Mouse (Mus musculus) limb, embryonic 12.5 days (tissue): ENCODE measurements at regions not wholly inside any gene's neighbourhood (a gene's known extent, or its start where the extent isn't known, plus 50 kb on each side); places are given as distances from the start of the nearest gene placed in this dataset.

Source experiments
- ATAC-seq: fragments of 200-750 bp; cut with Nextera tagmentation; 2 replicates; pipeline ENCODE4 v1.8.0; 2017; ENCODE audit warnings: low read depth, moderate TSS enrichment; ENCODE audit not compliant: insufficient number of reproducible peaks, insufficient read depth, low FRiP score, low TSS enrichment
- H3K27ac ChIP-seq: fragments of 300-500 bp; sonication (generic); 2 replicates; pipeline ENCODE4 v1.5.1; 2016; ENCODE audit warnings: mild to moderate bottlenecking, moderate library complexity
- H3K27me3 ChIP-seq: fragments of 300-500 bp; sonication (generic); 2 replicates; pipeline ENCODE4 v1.6.1; 2016; ENCODE audit warnings: mild to moderate bottlenecking, moderate library complexity
- H3K36me3 ChIP-seq: fragments of 300-500 bp; sonication (generic); 2 replicates; pipeline ENCODE4 v1.6.1; 2016; ENCODE audit warnings: mild to moderate bottlenecking, moderate library complexity
- H3K4me1 ChIP-seq: fragments of 300-500 bp; sonication (generic); replicated peaks from 2 replicates; pipeline ENCODE4 v1.6.1; 2016
- H3K4me2 ChIP-seq: fragments of 300-500 bp; sonication (generic); 2 replicates; pipeline ENCODE4 v1.6.1; 2016; ENCODE audit warnings: mild to moderate bottlenecking, moderate library complexity
- H3K4me3 ChIP-seq: fragments of 300-500 bp; sonication (generic); replicated peaks from 2 replicates; pipeline ENCODE4 v1.5.1; 2016; ENCODE audit warnings: mild to moderate bottlenecking
- H3K9ac ChIP-seq: fragments of 300-500 bp; sonication (generic); replicated peaks from 2 replicates; pipeline ENCODE4 v1.6.1; 2016; ENCODE audit warnings: mild to moderate bottlenecking, moderate library complexity
- H3K9me3 ChIP-seq: fragments of 300-500 bp; sonication (generic); 2 replicates; pipeline ENCODE4 v1.6.1; 2016; ENCODE audit warnings: mild to moderate bottlenecking, moderate library complexity
- WGBS: fragments of 180-500 bp; shearing (Covaris S2); methylation state at CpG from one replicate; pipeline ENCODE4 v1.1.7; 2016; 5-methylcytosine and 5-hydroxymethylcytosine counted together

DNA sequence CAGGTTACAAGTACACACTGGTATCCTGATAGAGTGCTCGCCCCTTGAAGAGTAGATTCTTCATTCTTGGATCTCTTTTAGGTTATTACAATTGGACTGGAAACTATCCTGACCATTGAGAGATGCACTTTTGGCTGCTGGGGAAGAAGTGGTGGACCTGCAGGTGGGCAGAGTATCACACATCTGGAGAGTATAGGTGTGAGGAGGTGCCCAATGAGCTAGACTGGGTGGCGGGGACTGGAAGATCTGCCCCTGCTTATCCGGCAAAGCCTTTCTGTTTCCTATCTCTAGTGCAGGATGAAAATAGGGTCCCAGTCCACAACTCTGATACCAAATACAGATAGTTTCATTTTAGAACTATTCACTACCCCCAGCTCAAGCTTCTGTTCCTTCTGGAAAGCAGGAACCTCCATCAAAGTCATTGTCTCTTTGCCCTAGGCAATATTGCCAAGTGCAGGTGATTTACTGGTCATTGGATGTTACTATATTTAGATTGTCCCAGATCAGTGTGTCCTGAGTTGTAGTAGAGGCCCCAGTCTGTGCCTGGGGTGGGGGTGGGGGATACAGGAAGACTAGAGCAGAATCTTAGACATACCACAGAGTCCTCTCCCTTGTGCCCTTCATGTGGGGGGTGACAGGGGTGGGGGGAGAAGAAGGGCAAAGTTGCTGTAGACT lies 62.5 kb upstream of the Ube2e1 start:
- ATAC-seq: no peak
- Histone ChIP-seq H3K27me3 (no peaks in the 10 kb centered on the region), H3K9me3 (no peaks in the 10 kb centered on the region), H3K36me3 (no peaks in the 10 kb centered on the region), H3K4me1 (peaks cover 10% of the 10 kb centered on the region), H3K27ac (no peak overlapping the region), H3K4me2 (no peak overlapping the region), H3K4me3 (no peak overlapping the region), H3K9ac (no peak overlapping the region)
- WGBS: 86% methylated on average over 3 of the region's 3 CpGs

DNA sequence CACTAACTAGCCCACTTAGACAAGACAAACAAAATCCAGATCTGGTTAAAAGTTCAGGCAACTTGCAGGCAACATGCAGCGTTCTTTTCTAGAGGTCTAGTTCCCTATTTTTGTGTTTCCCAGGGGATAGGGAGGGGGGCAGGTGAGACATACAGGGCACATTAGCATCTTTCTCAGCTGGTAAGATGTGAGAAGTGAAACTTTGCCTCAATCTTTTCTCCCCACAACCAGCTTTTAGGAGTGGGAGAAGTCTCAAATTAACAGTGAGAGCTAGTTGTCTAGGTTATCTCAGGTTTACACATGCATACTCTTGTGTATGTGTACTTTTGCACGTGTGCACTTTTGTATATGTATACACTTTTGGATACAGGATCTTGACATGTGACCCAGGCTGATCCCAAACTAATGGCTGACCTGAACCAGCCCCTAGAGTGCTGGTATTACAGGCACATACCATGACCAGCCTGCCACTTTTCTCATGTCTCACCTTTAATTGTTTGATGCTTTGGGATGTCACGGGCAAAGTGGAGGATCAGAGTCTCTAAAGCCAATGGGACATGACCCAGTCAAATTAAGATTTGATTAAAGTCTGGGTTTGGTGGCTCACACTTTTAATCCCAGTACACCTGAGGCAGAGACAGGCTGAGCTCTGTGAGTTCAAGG lies 60.3 kb upstream of the Ube2e1 start:
- Histone ChIP-seq H3K36me3 (no peaks in the 10 kb centered on the region), H3K4me1 (peaks cover 11% of the 10 kb centered on the region), H3K27me3 (no peaks in the 10 kb centered on the region), H3K27ac (no peak overlapping the region), H3K9me3 (no peaks in the 10 kb centered on the region), H3K4me2 (no peak overlapping the region), H3K9ac (no peak overlapping the region), H3K4me3 (no peak overlapping the region)
- ATAC-seq: no peak
- 82% methylated on average over 3 of the region's 3 CpGs for WGBS

- Histone ChIP-seq H3K27ac (no peak overlapping the region), H3K9ac (no peak overlapping the region), H3K4me2 (no peak overlapping the region), H3K9me3 (no peaks in the 10 kb centered on the region), H3K27me3 (no peaks in the 10 kb centered on the region), H3K4me1 (peaks cover 7% of the 10 kb centered on the region; the same call in 1 of the 2 replicates), H3K4me3 (no peak overlapping the region), H3K36me3 (no peaks in the 10 kb centered on the region)
- WGBS: 88% methylated on average over 6 of the region's 6 CpGs
- no peak for ATAC-seq
Measured at GRCm38 (mm10) chr14:18389390-18389789, 57.7 kb upstream of the Ube2e1 start.

GRCm38 (mm10) chr14:18385953-18386668 lies 54.5 kb upstream of the Ube2e1 start:
- Histone ChIP-seq H3K27me3 (no peaks in the 10 kb centered on the region), H3K9ac (no peak overlapping the region), H3K36me3 (no peaks in the 10 kb centered on the region), H3K27ac (no peak overlapping the region), H3K4me3 (no peak overlapping the region), H3K9me3 (no peaks in the 10 kb centered on the region), H3K4me1 (peaks cover 7% of the 10 kb centered on the region; the same call in 1 of the 2 replicates), H3K4me2 (no peak overlapping the region)
- ATAC-seq: peak; percentile 68; the same call in 1 of the 2 replicates
- 56% methylated on average over 6 of the region's 6 CpGs for WGBS
